Mouse (Mus musculus): Measurements from ENCODE around the gene Nkain2. TPM values are rescaled to one million over a fixed set of nuclear protein-coding genes. Genes with fewer than 3 reads are reported as not detected.

The Nkain2 gene
- 0.45 and 1.2 TPM in 2 replicates for polyA plus RNA-seq (2016; fragmentation: Nextera tagmentation; extraction: Ambion mirVana)

DNA sequence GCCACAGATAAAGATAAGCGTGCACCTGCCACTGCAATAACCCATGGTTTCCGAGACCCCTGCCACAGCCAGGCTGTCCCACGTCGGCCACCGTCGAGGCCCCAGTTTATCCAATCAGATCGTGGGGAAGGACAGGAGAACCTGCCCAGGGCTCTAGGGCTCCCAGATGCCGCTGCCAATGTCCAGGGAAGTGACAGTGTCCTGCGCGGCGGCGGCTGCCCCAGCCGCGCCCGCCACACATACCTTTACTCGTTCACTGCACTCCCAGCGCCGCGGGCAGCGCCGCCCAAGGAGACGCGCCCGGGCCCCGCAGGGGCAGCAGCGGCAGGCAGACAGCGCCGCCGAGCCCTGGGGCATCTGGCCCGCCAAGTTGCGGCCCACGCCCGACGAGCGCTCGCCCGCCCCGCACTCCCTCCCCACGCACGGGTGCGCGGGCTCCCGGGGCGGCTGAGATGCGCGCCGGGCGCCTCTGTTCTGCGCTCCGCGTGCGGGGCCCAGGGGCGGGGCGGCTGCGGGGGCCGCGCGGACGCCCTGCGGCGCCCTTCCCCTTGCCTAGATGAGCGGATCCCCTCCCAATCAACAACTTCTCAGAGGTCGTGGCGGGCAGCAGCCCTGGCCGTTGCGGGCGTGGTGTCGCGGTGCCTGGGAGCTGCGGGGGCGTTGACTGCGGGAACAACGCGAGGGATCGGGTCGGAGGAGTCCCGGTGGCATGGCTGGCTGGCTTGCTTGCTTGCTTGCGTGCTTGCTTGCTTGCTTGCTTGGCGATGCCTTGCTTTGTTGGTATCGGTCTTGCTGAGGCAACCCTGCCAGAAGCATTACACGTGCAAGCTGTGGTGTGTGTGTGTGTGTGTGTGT lies at the start of gene Nkain2:
TSS of gene Nkain2 (minus strand) at position 811 of the 855 bp plus-strand sequence.
- under 1% methylated on average over 77 of the region's 81 CpGs for WGBS
- Histone ChIP-seq H3K27ac (peak within 1 kb of the TSS; percentile 85), H3K27me3 (ENCODE audit: poor library complexity, severe bottlenecking) (peaks cover 17% of the 10 kb centered on the region), H3K36me3 (replicated peaks) (no peaks in the 10 kb centered on the region), H3K9me3 (no peaks in the 10 kb centered on the region), H3K4me1 (peaks cover 15% of the 10 kb centered on the region), H3K4me3 (peak within 1 kb of the TSS; percentile 84)
- peak; percentile 83 for DNase-seq (ENCODE audit: extremely low spot score, low spot score)

GRCm38 (mm10) chr10:32939853-32940252 lies 49.6 kb upstream of the Nkain2 start:
- Histone ChIP-seq H3K36me3 (replicated peaks) (no peaks in the 10 kb centered on the region), H3K27me3 (ENCODE audit: poor library complexity, severe bottlenecking) (no peaks in the 10 kb centered on the region), H3K9me3 (peaks cover 12% of the 10 kb centered on the region; the same call in 1 of the 2 replicates), H3K4me3 (no peak overlapping the region), H3K27ac (no peak overlapping the region), H3K4me1 (no peaks in the 10 kb centered on the region)
- DNase-seq (ENCODE audit: extremely low spot score, low spot score) = no peak
- WGBS = 94% methylated on average over 3 of the region's 3 CpGs

DNA sequence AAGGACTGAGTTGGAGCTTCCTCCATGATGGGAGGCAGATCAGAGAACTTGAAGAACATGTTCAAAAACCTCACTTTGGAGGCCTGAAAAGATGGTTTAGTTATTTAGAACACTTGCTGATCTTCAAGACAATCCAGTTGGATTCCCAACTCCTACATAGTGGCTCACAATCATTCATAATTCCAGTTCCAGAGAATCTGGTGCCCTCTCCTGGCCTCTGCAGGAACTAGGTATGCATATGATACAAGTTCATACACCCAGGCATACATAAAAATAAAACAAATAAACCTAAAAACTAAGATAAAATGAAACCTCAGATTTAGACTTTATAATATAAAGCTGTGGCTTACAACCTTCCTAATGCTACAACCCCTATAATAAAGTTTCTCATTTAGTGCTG lies 4.8 kb upstream of the Nkain2 start:
- no peak for DNase-seq (ENCODE audit: extremely low spot score, low spot score)
- Histone ChIP-seq H3K27ac (no peak overlapping the region), H3K9me3 (no peaks in the 10 kb centered on the region), H3K4me3 (no peak overlapping the region), H3K36me3 (replicated peaks) (no peaks in the 10 kb centered on the region), H3K4me1 (peaks cover 8% of the 10 kb centered on the region), H3K27me3 (ENCODE audit: poor library complexity, severe bottlenecking) (no peaks in the 10 kb centered on the region)

- Histone ChIP-seq H3K4me1 (peaks cover 15% of the 10 kb centered on the region), H3K9me3 (no peaks in the 10 kb centered on the region), H3K36me3 (replicated peaks) (no peaks in the 10 kb centered on the region), H3K27me3 (ENCODE audit: poor library complexity, severe bottlenecking) (peaks cover 17% of the 10 kb centered on the region), H3K27ac (peak overlapping the region; percentile 85), H3K4me3 (peak overlapping the region; percentile 84)
- DNase-seq (ENCODE audit: extremely low spot score, low spot score) = peak; percentile 60
- 4% methylated on average over 13 of the region's 13 CpGs for WGBS
Observed at GRCm38 (mm10) chr10:32890507-32891131, 357 bp upstream of the Nkain2 start.

DNA sequence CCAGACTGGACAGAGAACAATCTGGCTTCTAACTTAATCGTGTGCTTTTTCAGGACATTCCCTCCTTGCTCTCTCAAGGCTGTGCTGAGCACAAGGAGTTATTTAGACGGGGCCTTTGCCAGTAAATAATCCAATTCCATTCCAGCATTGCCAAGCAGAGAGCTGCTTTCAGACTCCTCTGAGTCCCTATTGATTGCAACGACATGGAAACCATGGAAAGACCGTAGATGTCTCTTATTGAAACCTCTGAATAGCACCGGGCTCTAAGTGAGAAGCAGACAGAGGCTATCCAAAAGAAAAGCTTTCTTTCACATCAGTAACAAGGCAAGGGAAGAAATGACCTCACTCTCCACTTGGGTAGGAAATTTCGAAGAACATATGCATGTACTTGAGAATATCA lies 8.3 kb downstream of the Nkain2 start:
- 75% methylated on average over 6 of the region's 6 CpGs for WGBS
- no peaks in the 10 kb centered on the region for H3K4me1 ChIP-seq
- DNase-seq (ENCODE audit: extremely low spot score, low spot score) = no peak

DNA sequence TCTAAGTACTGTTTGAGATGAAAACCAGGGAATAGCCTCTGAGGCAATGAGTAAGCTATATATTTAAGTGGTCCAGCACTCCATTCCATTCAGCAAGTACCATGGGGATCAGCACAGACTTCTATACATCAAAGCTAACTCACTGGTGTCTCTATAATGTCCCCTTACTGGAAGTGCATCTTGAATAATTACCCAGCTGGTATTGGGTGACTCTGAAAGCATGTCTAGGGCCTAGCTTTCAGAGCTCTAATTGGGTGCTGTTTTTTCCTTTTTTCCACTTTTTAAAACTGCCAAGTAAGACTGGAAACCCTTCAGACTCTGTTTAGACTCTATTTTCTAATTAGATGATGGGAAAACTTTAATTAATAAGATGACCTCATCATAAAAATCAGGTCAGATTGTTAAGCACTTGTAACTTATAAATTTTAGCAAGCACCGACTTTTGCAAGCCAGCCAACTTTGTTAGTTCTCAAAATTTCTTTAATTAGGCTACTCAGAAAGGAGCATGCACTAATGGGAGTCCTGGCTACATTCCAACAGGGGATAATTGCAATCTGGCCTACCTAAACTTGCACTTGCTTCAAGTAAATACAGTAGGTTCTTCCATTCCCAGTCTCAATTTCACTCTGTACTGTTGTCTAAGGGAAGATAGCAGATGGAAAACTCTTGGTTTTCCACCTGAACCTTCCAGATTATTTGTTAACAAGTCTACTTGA lies 19.4 kb downstream of the Nkain2 start:
- H3K4me3 ChIP-seq = no peak overlapping the region
- no peaks in the 10 kb centered on the region for H3K27me3 ChIP-seq (ENCODE audit: poor library complexity, severe bottlenecking)
- no peaks in the 10 kb centered on the region for H3K36me3 ChIP-seq (replicated peaks)
- 0 out of 2 replicates have a peak, but pooled peaks cover 3% of the 10 kb centered on the region for H3K4me1 ChIP-seq
- DNase-seq (ENCODE audit: extremely low spot score, low spot score) = no peak
- no peaks in the 10 kb centered on the region for H3K9me3 ChIP-seq
- 77% methylated on average over 1 of the region's 1 CpGs for WGBS
- H3K27ac ChIP-seq = no peak overlapping the region

More for the DNA sequence above, 8.3 kb downstream of the Nkain2 start:
- no peaks in the 10 kb centered on the region for H3K9me3 ChIP-seq
- no peaks in the 10 kb centered on the region for H3K27me3 ChIP-seq (ENCODE audit: poor library complexity, severe bottlenecking)
- H3K36me3 ChIP-seq (replicated peaks) = no peaks in the 10 kb centered on the region
- H3K27ac ChIP-seq = no peak overlapping the region
- no peak overlapping the region for H3K4me3 ChIP-seq

- WGBS = 64% methylated on average over 1 of the region's 1 CpGs
Observed at GRCm38 (mm10) chr10:32869541-32869940, 20.7 kb downstream of the Nkain2 start.

GRCm38 (mm10) chr10:32815210-32815883 lies 74.9 kb downstream of the Nkain2 start:
- no peaks in the 10 kb centered on the region for H3K36me3 ChIP-seq (replicated peaks)
- no peak for DNase-seq (ENCODE audit: extremely low spot score, low spot score)
- no peak overlapping the region for H3K27ac ChIP-seq
- WGBS = 90% methylated on average over 4 of the region's 4 CpGs
- H3K4me3 ChIP-seq = no peak overlapping the region
- H3K4me1 ChIP-seq = no peaks in the 10 kb centered on the region
- H3K9me3 ChIP-seq = no peaks in the 10 kb centered on the region
- H3K27me3 ChIP-seq (ENCODE audit: poor library complexity, severe bottlenecking) = no peaks in the 10 kb centered on the region

More at GRCm38 (mm10) chr10:32869541-32869940, 20.7 kb downstream of the Nkain2 start:
- Histone ChIP-seq H3K36me3 (replicated peaks) (no peaks in the 10 kb centered on the region), H3K9me3 (no peaks in the 10 kb centered on the region), H3K4me1 (0 out of 2 replicates have a peak, but pooled peaks cover 3% of the 10 kb centered on the region), H3K27me3 (ENCODE audit: poor library complexity, severe bottlenecking) (no peaks in the 10 kb centered on the region), H3K27ac (no peak overlapping the region), H3K4me3 (no peak overlapping the region)
- no peak for DNase-seq (ENCODE audit: extremely low spot score, low spot score)

GRCm38 (mm10) chr10:32796215-32796614 lies 94.0 kb downstream of the Nkain2 start:
- Histone ChIP-seq H3K4me1 (no peaks in the 10 kb centered on the region), H3K27ac (no peak overlapping the region), H3K27me3 (ENCODE audit: poor library complexity, severe bottlenecking) (no peaks in the 10 kb centered on the region), H3K36me3 (replicated peaks) (no peaks in the 10 kb centered on the region), H3K4me3 (no peak overlapping the region), H3K9me3 (no peaks in the 10 kb centered on the region)
- 68% methylated on average over 2 of the region's 2 CpGs for WGBS
- no peak for DNase-seq (ENCODE audit: extremely low spot score, low spot score)

GRCm38 (mm10) chr10:32790541-32790940 lies 99.7 kb downstream of the Nkain2 start:
- H3K9me3 ChIP-seq = no peaks in the 10 kb centered on the region
- no peak for DNase-seq (ENCODE audit: extremely low spot score, low spot score)
- no peaks in the 10 kb centered on the region for H3K27me3 ChIP-seq (ENCODE audit: poor library complexity, severe bottlenecking)
- no peaks in the 10 kb centered on the region for H3K4me1 ChIP-seq
- no peaks in the 10 kb centered on the region for H3K36me3 ChIP-seq (replicated peaks)
- no peak overlapping the region for H3K27ac ChIP-seq
- no peak overlapping the region for H3K4me3 ChIP-seq

GRCm38 (mm10) chr10:32782732-32783359 lies 107.4 kb downstream of the Nkain2 start:
- Histone ChIP-seq H3K36me3 (replicated peaks) (no peaks in the 10 kb centered on the region), H3K4me1 (no peaks in the 10 kb centered on the region), H3K27ac (no peak overlapping the region), H3K27me3 (ENCODE audit: poor library complexity, severe bottlenecking) (no peaks in the 10 kb centered on the region), H3K4me3 (no peak overlapping the region), H3K9me3 (no peaks in the 10 kb centered on the region)
- WGBS = 93% methylated on average over 3 of the region's 3 CpGs
- no peak for DNase-seq (ENCODE audit: extremely low spot score, low spot score)

GRCm38 (mm10) chr10:32738989-32739388 lies 151.3 kb downstream of the Nkain2 start:
- Histone ChIP-seq H3K4me1 (no peaks in the 10 kb centered on the region), H3K27ac (no peak overlapping the region), H3K27me3 (ENCODE audit: poor library complexity, severe bottlenecking) (no peaks in the 10 kb centered on the region), H3K36me3 (replicated peaks) (no peaks in the 10 kb centered on the region), H3K4me3 (no peak overlapping the region), H3K9me3 (no peaks in the 10 kb centered on the region)
- DNase-seq (ENCODE audit: extremely low spot score, low spot score) = no peak
- 83% methylated on average over 2 of the region's 2 CpGs for WGBS

All from forebrain, embryonic 10.5 days (tissue).